Mouse (Mus musculus) left cerebral cortex, postnatal 36 days (tissue): ENCODE results near the gene Kirrel3. TPM values are rescaled to one million over a fixed set of nuclear protein-coding genes. Genes with fewer than 3 reads are reported as not detected.

Experiments
- DNase-seq, 2 experiments: peaks; one replicate each; pipeline ENCODE4 v3.0.0; 2021 to 2022; ENCODE audit warnings: low spot score in 2 of 2, mixed read lengths in 1 of 2
- intact Hi-C: fragments of 180-260 bp; cut with DNase I; formaldehyde crosslinking; loops from one replicate; pipeline ENCODE4 v1.15.1; 2025
- total RNA-seq, 2 experiments: library from RNA; stranded (reverse); gene quantifications; 2 replicates each; pipeline ENCODE4 v1.2.3; 2021

Kirrel3 gene
- total RNA-seq, 2 experiments from 2014 or later, result 61.2 to 65.2 TPM

DNA sequence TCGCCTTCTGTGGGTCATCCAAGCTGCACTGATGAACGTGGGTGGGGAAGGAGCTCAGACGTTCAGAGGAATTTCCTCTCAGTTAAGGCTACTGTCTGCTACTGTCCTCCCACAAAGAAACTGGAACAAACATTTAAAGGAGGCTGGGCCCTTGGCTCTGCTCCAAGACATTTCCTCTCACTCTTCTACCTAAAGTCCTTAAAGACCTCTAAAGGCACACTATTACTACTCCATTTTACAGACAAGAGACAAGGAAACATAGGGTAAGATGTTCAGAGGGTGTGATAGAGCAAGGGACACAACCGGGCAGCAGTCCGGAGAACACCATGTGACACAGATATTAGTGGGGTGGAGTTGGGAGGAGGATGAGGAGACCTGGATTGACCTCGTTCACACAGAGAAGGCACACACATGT lies 541.2 kb downstream of the Kirrel3 start:
- no peak for DNase-seq
- intact Hi-C loops, result loop anchor here (10.0 kb wide), 1 partner anchor 1762 kb away; no protein-coding TSS in a partner anchor

DNA sequence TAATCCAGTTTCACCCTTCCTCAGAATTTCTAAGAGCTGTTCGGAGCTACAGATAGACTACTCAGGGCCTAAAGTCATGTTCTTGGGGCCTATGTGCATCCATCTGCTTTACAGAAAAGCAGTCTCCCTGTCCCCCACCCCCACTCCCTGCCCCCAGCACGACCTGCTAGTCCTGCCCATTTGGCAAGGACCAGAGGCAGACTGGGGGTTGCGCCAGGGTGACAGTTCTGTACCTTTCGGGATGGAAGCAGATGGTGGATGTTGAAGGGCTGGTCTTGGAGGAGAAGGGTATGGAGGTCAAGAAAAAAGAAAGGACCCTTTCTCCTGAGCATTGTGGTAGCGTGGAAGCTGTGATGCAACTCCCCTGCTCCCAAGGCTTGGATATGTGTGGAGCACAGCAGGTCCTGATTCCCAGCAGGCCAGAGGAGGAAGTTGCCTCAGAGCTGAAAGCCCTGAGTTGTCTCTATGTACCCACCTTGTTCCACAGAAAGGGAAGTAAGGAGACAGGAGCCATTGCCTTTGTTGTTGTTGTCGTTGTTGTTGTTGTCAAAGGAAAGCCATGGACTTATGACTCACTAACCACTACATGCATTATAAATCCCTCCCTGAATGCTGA lies 541.8 kb downstream of the Kirrel3 start:
- intact Hi-C loops, result loop anchor here (10.0 kb wide), 1 partner anchor 1763 kb away; no protein-coding TSS in a partner anchor
- DNase-seq, result no peak

DNA sequence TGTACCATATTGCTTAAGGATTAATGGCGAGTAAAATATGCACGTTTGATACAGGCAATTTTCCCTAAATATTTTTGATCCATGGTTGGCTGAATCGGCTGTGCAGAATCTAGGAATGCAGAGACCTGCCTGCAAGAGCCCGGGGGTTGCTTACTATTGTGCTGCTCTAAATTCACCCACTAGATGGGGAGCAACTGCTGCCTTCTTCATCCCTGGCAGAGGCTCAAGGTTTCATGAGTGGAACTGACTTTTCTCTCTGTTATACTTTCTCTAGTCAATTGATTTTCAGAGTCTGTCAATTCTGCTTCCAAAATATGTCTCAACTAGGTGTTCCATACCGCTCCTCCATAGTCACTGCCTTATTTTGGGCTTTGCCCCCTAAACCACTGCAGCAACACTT lies 545.1 kb downstream of the Kirrel3 start:
- intact Hi-C loops, result loop anchor here (2.0 kb wide), 1 partner anchor 136 kb away; no protein-coding TSS in a partner anchor
- no peak for DNase-seq

DNA sequence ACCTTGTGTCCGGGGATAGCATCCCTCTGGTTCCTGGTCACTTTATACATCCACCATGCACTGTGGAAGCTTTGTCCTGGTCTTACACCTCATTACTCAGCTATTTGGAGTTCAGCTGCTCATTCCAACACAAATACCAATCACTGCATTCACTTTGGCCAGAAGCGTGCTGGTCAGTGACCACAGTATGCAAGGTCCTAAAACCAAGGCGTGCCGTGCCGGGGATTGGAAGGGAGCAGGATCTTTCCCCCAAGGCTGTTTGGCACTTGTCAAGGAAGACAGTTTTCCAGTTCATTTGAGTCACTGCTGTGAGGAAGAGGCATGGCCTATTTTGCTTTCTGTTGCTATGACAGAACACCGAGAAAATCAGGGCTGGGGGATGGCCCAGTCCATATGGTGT lies 546.8 kb downstream of the Kirrel3 start:
- DNase-seq, result no peak
- intact Hi-C loops, result no loop called here

DNA sequence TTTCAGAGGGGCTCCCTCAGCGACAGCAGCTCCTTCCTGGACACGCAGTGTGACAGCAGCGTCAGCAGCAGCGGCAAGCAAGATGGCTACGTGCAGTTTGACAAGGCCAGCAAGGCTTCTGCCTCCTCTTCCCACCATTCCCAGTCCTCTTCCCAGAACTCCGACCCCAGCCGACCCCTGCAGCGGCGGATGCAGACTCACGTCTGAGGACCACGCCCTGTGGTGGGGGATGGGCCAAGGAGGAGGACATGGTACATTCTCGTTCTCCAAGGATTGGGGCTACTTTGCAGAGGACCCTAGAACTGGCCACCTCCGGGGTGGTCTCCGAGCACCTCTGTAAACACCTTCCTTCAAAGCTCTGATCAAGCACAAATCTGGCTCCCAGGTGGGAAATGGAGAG lies 549.4 kb downstream of the Kirrel3 start:
- no peak for DNase-seq
- intact Hi-C loops, result no loop called here

DNA sequence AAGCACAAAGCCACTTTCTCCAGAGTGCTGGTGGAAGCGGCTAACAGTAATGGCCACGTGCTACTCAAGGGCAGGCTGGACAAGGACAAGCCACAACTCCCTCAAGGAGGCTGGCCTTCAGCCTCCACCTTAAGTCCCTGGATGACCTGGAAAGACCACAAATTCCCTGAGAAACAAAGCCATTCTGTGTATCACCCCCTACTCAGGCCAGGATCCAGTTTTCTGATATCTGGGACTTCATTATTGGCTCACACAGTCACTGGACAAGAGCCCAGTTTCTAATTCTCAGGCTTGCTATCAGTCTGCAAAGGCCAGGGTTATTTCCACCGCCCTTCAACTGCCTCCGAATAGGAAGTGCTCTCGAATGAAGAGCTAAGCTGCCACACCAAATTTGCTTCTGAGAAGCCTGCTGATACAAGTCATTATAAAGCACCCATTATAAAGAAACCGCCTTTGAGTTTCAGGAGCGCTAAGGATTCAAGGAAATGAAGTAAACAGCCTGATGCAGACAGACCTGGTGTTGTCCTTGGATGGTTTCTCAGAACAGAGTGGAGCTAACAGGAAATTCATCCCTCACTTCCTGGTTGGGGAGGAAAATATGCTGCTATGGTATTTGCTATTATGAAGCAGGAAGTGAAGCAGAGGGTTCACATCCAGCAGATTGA lies 553.4 kb downstream of the Kirrel3 start:
- no peak for DNase-seq
- intact Hi-C loops, result no loop called here

DNA sequence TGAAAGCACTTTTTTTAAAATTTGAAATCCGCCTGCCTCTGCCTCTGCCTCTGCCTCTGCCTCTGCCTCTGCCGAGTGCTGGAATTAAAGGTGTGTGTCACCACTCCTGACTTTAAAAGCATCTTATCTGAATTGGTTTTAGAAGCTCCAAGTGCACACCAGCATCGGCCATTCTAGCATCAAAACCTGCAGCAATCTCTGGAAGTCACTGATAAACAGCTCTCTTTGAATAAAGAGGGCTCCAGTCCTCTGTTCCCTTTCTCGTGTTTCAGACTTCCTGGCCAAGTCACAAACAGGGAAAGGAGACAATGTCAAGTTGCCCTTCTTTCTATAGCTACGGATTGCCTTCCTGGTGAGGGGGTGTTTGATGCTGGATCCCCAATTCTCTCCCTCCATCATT lies 554.2 kb downstream of the Kirrel3 start:
- intact Hi-C loops, result loop anchor here (5.0 kb wide), 1 partner anchor 72 kb away; no protein-coding TSS in a partner anchor
- no peak for DNase-seq

DNA sequence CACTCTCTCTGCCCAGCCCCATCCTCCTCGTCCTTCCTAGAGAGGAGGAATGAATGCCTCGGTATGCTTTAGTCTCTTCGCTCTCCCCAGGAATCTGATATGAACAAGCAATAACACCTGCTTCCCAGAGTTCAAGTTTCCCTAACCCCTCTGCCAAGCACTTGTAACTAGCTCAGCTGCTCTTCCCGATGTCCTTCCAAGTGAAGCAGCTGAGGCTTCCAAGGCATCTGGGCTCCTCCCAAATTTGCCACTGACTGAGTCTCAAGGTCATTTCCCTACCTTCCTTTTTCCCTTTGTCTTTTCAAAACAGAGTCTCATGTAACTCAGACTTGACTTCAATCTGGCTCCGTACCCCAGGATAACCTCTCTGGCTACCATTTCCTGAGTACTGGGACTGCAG lies 555.8 kb downstream of the Kirrel3 start:
- no peak for DNase-seq
- intact Hi-C loops, result loop anchor here (5.0 kb wide), 1 partner anchor 71 kb away; no protein-coding TSS in a partner anchor

DNA sequence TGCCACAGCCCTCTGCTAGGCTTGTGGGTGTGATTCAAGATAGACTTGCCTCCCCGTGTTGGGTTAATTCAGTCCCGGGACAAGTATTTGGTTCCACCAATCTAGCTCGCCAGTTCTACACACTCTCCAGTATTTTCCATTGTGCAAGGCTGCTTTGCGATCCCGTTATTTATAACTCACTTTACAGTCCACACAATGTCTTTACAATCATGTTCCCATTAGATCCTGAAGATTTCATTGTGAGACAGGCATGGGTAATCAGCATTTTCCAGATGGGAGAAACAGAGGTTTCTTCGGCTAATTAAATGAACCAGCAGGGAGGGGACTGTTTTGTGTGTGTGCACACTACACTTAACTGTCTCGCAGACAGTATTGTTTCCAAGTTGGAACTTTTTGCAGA lies 557.9 kb downstream of the Kirrel3 start:
- intact Hi-C loops, result loop anchor here (5.0 kb wide), 1 partner anchor 69 kb away; no protein-coding TSS in a partner anchor
- peak in 1 of 2 experiments; percentile 0 for DNase-seq

DNA sequence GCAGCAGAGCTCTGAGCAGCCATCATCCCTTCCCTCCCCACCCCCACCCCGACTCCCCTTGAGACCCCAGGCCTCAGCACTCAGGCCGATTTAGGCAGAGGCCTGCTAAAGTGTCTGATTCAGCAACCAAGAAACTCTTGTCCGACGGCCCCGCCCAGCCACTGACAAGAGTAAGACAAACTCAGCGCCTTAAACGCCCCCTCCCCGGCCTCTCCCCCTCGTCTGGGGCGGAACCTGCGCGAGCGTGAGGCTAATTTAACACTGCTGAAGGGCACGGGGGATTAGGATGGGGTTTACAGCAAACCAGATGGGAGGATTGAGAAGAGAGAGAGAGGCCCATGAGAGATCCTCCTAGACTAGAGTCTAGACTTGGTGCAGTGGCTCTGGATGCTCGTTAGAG lies 558.8 kb downstream of the Kirrel3 start:
- peak in 1 of 2 experiments; percentile 2 for DNase-seq
- intact Hi-C loops, result loop anchor here (5.0 kb wide), 1 partner anchor 68 kb away; no protein-coding TSS in a partner anchor

DNA sequence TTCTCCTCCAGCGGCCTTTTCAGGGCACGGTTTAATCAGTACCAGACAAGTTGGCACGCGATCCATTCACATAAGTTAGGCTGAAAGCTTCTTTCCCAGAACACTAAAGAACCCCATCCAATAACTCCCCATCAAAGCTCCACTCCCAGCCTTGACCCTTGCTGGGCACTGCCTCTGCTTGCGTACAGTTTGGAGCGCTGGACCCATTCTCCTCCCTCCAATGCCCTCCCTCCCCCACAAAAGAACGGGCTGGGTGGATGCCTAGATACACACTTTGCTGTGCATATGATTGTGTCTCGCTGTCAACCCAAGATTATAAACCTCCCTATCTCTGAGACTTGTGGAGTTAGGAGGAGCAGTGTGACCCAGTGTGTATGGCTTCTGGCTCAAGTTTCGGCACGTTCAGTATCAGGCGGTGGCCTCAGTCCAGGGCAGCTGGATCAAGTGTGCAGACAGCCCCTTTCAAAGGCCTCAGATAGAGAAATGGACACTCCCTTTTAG lies 559.4 kb downstream of the Kirrel3 start:
- intact Hi-C loops, result no loop called here
- DNase-seq, result peak in 1 of 2 experiments; percentile 3

DNA sequence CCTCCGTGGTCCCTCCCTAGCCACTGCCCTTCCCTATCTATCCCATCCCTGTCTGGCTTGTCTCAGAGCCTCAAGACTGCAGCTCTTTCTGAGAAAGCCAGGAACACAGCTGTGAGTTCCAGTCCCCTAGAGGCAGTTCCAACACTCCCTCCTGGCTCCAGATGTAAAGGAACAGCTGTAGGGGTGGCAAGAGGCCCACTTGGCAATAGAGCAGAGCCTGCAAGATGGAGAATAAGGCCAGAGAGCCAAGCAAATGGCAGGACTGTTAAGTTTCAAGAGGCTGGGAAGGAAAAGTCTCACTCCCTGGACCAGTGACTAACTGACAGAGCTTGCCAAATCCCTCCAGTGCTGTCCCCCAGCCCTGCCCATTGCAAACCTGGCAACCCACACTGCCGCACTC lies 560.1 kb downstream of the Kirrel3 start:
- intact Hi-C loops, result no loop called here

DNA sequence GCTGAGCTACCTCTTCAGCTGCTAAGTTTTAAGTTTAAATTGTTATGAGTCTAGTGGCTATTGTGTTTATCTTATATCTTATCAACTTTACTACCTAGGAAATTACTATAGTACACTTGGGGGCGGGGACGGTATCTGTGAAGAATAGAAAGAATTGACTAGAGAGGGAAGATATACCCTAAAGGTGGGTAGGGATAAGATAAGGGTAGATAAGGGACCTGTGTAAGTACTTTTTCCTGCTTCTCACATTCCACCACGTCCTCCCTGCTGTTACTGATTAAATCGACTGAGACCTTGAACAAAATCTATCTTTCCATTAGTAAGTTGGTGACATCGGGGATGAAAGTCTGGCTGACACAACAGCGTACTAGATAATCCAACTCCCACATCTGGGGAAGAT lies 562.8 kb downstream of the Kirrel3 start:
- DNase-seq, result peak in 1 of 2 experiments; percentile 1
- intact Hi-C loops, result no loop called here

More for the DNA sequence above, 560.1 kb downstream of the Kirrel3 start:
- DNase-seq, result peak in 1 of 2 experiments; percentile 5

DNA sequence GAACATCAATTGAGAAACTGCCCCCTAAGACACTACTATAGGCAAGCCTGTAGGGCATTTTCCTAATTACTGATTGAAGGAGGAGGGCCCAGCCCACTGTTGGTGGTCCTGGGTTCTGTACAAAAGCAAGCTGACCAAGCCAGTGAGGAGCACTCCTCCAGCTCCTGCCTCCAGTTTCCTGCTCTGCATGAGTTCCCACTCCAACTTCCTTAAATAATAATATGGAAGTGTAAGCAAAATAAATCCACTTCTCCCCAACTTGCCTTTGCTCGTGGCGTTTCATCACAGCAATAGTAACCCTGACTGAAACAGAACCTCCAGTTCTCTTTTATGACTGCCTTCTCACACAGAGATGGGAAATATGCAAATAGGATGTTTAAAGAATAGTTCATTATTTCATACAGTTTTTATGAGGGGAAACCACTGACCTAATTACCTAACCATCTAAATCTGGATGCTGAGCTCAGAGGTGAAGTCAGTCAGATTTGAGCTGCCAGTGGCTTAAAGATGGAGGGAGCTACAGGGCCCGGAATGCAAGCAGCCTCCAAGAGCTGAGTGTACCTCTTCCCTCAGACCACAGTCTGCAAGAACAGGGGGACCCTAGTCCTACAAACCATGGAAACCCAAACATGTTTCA lies 564.3 kb downstream of the Kirrel3 start:
- intact Hi-C loops, result no loop called here
- no peak for DNase-seq

DNA sequence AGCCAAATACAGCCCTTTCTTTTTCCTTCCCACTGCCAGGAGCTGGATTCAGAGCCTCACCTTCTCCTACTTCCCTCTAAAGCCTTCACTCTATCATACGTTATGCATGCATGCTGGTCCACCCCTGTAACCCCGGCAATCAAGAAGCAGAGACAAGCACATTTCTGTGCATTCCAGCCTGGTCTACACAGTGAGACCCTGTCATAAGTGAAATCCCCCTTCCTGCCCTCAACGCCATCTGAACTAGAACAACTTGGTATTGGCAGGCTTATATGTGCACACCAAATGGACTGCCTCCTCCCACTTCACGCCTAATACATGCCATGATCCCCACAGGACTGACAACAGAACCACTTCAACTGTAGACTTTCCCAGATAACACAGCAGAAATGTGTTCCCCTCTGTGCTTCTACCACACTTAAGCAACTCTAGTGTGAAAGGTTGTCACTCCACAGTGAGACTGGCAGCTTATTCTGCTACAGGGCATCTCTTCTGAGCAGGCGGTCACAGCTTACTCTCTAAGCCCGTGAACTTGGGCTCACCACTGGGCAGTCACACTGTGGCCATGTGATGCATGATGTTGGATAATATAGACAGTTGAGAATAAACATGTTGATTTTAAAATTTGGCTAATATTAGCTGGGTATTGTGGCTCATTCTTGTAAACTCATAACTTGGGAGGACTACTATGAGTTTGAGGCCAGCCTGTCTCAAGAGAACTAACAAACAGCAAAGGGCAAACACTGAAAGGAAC lies 565.2 kb downstream of the Kirrel3 start:
- intact Hi-C loops, result no loop called here
- DNase-seq, result peak in 1 of 2 experiments; percentile 1

DNA sequence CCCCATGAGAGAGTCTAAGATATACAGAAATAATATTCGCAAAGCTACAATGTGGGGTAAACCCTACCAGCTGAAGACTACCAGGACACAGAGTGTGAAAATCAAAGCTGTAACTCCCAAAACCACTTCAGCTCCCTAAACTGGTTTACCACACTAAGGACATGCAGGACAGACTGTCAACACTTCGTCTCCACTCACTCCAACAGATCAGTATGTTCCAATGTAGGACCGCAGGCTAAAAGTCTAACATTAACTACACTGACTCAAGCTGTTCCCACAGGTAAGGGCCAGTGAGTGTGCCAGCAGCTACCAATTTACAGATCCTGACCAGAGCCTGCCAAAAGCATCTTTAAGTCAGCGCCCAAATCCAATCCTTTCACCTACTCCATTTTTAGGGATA lies 566.0 kb downstream of the Kirrel3 start:
- no peak for DNase-seq
- intact Hi-C loops, result no loop called here

DNA sequence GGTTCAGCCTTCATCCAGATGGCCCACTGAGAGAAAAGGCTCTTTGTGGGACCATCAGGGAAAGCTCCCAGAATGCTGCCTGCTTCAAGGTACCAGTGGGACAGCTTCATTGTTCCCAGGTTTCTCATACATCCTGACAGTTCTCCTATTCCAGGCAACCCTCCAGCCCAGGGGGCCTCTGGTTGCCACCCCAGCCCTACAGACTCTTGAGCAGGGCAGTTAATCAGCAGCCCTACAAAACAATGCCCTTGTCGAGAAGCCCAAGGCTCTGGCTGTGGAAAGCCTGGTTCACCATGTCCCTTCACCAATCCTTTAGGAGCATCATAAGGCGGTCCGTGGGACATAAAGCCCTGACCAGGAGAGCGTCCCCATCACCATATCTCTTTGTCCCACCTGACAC lies 567.0 kb downstream of the Kirrel3 start:
- intact Hi-C loops, result no loop called here
- DNase-seq, result peak in 1 of 2 experiments; percentile 1

DNA sequence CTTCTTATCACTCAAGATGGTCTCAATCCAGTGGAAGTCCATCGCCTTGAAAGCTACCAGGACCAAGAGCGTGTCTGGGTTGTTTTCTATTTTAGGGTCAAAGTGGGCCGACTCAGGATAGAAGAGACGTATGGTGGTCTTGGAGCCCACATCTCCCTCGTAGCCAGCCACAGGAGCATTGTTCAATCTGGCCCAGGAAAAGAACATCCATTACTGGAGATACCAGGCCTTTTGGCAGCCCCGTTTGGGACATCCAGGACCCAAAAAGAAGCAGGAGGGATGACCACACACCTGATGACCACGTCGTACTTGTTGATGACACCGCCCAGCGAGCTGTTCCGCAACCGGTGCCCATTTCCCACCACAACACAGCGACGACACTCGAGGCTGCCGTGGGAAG lies 567.4 kb downstream of the Kirrel3 start:
- intact Hi-C loops, result no loop called here
- peak in 1 of 2 experiments; percentile 2 for DNase-seq

DNA sequence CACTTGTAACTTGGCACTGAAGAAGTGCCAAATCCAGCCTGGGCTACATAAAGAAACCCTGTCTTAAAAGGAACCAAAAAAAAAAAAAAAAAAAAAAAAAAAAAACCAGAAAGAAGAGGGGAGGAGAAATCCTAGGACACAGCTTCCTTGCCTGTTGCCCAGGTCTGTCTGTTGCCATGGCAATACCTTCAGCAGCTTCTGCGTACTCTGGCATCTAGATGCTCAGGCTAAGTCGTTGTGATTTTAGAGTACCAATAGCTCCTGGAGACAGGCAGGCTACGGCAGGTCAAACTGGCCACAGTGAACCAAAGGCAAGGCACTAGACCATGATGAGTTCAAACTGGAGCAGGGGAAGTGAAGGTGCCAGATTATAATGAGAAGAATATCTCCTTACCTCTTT lies 568.0 kb downstream of the Kirrel3 start:
- intact Hi-C loops, result no loop called here

More for the DNA sequence above, 568.0 kb downstream of the Kirrel3 start:
- DNase-seq, result peak in 1 of 2 experiments; percentile 2
